Mouse (Mus musculus) kidney, adult 9 months (tissue): ENCODE results near the gene Dusp13.
A peak's percentile ranks its signal among the peaks of the same experiment; 100 is the strongest.

Source experiments
- DNase-seq: peaks from one replicate; pipeline ENCODE4 v3.0.0; 2022

The Dusp13 gene

DNA sequence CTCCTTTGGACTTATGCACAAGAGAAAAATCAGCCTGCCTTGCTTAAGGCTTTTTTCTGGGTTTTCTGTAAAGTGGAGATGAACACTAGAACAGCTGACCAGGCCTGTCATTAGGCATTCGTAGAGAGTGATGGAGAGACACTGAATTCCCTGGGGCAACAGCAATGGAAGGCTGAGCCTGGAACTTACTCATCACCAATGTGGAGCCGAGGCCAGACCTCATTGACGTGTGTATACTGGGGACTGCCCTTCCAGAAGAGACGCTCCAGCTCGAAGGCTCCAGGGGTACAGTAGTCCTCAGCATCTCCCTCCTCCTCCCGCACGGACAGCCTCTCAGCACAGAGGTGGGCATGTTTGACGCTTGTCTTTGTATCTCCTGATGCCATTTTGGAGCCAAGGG, 48.3 kb downstream of the Dusp13 start:
- DNase-seq: no peak

DNA sequence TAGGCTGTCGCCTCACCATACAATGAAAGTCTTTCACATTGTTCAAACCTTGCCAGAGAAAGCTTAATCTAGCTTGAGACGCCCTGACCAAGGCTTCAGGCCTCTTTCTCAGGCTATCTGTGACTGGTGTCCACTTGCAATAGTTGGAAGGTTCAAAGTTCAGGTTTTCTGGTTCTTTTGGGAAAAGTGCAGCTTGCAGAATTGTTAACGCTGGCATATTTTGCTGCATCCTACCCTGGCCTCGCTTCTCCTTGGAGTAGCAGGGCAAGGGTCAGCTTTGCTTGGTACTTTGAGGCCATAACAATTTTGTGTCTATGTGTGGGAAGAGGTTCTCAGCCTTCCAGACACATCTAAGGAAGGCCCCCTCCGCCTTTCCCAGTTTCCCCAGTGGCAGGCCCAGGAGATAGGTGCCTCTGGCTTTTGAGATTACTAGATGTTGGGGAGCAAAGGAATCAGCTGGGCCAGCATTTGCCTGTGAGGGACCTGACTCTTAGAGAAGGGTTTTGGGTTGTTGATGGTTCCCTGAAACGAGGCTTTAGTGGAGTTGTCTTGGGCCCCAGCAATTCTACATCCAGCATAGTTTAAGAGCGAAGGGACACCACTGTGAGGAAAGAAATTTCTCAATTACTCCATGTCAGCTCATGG, 54.7 kb downstream of the Dusp13 start:
- peak; percentile 84 for DNase-seq

DNA sequence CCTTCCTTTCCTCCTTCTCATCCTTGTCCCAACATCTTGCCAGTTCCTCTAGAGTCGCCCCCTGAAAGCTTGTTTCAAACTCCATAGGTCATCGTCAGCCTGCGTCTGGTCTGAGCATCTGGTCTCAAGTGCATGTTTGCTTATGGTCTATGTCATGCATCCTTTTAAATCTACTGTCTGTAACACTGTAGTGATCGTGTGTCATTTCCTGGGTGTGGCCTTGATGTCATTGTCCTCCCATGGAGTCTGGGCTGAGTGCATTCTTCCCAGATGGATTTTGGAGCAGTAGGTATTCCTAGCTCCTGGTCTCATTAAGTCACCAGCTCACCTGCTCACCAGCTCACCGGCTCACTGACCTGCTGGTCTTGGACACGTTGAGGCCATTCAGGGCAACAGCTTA, 56.0 kb downstream of the Dusp13 start:
- no peak for DNase-seq

DNA sequence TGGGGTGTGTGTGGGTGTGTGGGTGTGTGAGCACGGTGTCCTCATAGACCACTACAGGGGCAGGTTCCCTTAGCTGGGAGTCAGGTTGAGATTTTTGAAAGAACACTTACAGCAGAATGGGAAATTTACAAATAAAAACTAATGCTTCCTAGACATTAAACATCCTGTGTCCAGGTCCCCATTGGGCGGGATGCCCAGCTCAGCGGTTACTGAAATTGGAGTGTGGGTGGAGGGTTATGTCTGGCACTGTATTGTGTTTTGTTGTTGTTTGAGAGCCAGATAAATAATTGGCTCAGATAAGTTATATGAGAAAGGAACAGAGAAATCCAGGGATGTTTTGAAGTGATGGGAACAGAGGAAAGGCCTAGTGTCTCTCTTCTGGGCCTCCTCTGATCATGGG, 59.9 kb downstream of the Dusp13 start:
- DNase-seq: no peak

DNA sequence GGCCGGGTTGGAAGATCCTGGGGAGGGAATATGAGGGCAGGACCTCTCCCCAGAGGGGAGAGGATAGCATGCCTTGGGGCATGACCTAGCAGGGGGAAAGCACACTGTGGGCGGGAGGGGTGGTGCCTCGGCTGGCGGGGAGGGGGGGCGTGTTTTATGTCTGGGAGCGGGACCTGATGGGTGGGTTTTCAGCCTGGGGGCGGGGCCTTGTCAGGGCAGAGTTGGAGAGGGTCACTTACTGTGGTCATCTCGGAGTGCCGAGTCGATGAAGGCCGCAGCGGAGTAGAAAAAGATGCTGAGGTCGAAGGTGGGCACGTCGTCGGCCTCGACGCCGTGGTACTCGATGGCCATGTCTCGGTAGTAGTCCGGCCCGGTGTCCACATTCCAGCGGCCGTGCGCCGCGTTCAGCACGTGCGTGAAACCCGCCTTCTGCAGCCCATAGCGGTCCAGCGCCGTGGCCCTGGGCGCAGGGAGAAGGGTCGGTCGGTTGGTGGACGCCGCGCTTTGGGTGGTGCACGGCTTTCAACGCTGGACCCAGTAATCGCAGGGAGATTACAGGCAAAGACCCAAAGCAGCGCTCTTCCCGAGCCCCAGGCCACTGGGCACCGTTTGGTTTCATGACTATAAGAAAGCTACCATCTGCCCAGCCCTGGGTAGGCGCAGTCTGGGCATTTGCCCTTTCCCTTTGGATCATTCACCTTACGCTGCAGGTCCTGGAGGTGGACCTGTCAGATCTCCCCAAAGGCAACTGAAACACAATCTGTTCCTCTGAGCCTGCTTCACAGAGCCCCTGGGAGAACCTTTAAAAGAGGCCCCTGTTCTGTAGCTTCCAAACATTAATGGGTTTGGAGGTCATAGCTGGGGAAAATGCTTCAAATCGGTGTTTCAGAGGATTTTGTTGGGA, 64.4 kb downstream of the Dusp13 start:
- no peak for DNase-seq

- no peak for DNase-seq
Measured at GRCm38 (mm10) chr14:21685411-21686146, 65.4 kb downstream of the Dusp13 start.

GRCm38 (mm10) chr14:21683834-21684233, 67.1 kb downstream of the Dusp13 start:
- DNase-seq: no peak
